Mouse (Mus musculus) liver, adult 2 months (tissue): Measurements from ENCODE around the gene Sh3bp1. TPM values are rescaled to one million over a fixed set of nuclear protein-coding genes. Genes with fewer than 3 reads are reported as not detected.

Experiments used
- DNase-seq: peaks from one replicate; pipeline ENCODE4 v3.0.0-alpha.2; 2011; ENCODE audit warnings: low read depth, low spot score; ENCODE audit errors: extremely low read depth
- H3K27ac ChIP-seq: fragments of 200-500 bp; replicated peaks from 2 replicates; pipeline ENCODE4 v1.5.1; 2012; ENCODE audit warnings: low read depth, mild to moderate bottlenecking, control low read depth, inconsistent platforms, low read length; ENCODE audit not compliant: insufficient read depth
- H3K27me3 ChIP-seq: fragments of 200-500 bp; 2 replicates; pipeline ENCODE4 v1.6.1; 2012; ENCODE audit warnings: mild to moderate bottlenecking, moderate library complexity, low read length, inconsistent platforms; ENCODE audit not compliant: control insufficient read depth, insufficient read depth
- H3K36me3 ChIP-seq: fragments of 200-500 bp; 2 replicates; pipeline ENCODE4 v1.6.1; 2012; ENCODE audit warnings: low read length, inconsistent platforms; ENCODE audit not compliant: control insufficient read depth, insufficient read depth
- H3K4me1 ChIP-seq: fragments of 200-500 bp; 2 replicates; pipeline ENCODE4 v1.6.1; 2011; ENCODE audit warnings: low read length; ENCODE audit not compliant: control insufficient read depth, insufficient read depth
- H3K4me3 ChIP-seq: fragments of 200-500 bp; 2 replicates; pipeline ENCODE4 v1.5.1; 2011; ENCODE audit warnings: low read depth, mild to moderate bottlenecking, control low read depth, low read length, moderate library complexity; ENCODE audit not compliant: insufficient read depth
- H3K79me2 ChIP-seq: fragments of 200-500 bp; 2 replicates; pipeline ENCODE4 v1.6.1; 2012; ENCODE audit warnings: inconsistent platforms, mild to moderate bottlenecking, low read length, moderate library complexity; ENCODE audit not compliant: control insufficient read depth, insufficient read depth
- H3K9ac ChIP-seq: fragments of 200-500 bp; 2 replicates; pipeline ENCODE4 v1.6.1; 2012; ENCODE audit warnings: low read depth, mild to moderate bottlenecking, control low read depth, inconsistent platforms, low read length
- CTCF ChIP-seq: fragments of 200-500 bp; IDR thresholded peaks from 2 replicates; pipeline ENCODE4 v1.5.1; 2011; ENCODE audit warnings: low read depth, low read length, control low read depth
- POLR2A ChIP-seq: fragments of 200-500 bp; IDR thresholded peaks from 2 replicates; pipeline ENCODE4 v1.6.1; 2011; ENCODE audit warnings: low read length, control low read depth; ENCODE audit not compliant: insufficient read depth; ENCODE audit errors: extremely low read depth
- WGBS: fragments of 180-500 bp; shearing (Covaris S2); methylation state at CpG from one replicate; pipeline ENCODE4 v1.1.7; 2018; 5-methylcytosine and 5-hydroxymethylcytosine counted together
- polyA plus RNA-seq: library from polyadenylated mRNA; depleted of rRNA; stranded (reverse); fragments of >200 nt; gene quantifications from 2 replicates; pipeline ENCODE4 v1.2.3, GENCODE M21; 2012
- total RNA-seq: library from RNA; depleted of rRNA; stranded (reverse); fragments of >200 nt; gene quantifications from 2 replicates; pipeline ENCODE4 v1.2.3, GENCODE M21; 2014

Gene Sh3bp1
- total and polyA plus RNA-seq, 2 experiments: 0.37 to 6.0 TPM

DNA sequence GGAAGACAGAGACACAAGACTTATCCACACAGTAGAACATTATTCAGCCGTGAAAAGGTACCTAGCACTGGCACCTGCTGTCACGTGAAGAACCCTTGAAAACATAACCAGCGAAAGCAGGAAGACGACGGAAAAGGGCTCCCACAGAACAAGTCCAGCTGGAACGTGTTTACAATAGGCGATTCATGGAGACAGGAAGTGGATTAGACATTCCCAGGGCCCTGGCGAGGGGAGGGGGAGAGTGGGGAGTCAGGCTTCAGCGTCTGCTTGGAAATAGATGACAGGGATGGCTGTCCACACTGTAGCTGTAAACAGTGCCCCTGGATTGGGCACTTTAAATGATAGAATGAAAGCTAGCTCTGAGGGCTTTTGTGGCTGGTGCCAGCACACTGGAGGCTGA lies 31.2 kb upstream of the Sh3bp1 start:
- H3K36me3 ChIP-seq: no peaks in the 10 kb centered on the region
- 50% methylated on average over 9 of the region's 9 CpGs for WGBS
- TF ChIP-seq CTCF: no peak
- no peak for TF ChIP-seq POLR2A
- H3K4me1 ChIP-seq: no peaks in the 10 kb centered on the region; the same call in 1 of the 2 replicates
- H3K4me3 ChIP-seq: no peak overlapping the region
- peak overlapping the region; percentile 4; the same call in 1 of the 2 replicates for H3K9ac ChIP-seq
- H3K27me3 ChIP-seq: no peaks in the 10 kb centered on the region
- DNase-seq: no peak
- H3K79me2 ChIP-seq: no peaks in the 10 kb centered on the region
- peak overlapping the region; percentile 69 for H3K27ac ChIP-seq

DNA sequence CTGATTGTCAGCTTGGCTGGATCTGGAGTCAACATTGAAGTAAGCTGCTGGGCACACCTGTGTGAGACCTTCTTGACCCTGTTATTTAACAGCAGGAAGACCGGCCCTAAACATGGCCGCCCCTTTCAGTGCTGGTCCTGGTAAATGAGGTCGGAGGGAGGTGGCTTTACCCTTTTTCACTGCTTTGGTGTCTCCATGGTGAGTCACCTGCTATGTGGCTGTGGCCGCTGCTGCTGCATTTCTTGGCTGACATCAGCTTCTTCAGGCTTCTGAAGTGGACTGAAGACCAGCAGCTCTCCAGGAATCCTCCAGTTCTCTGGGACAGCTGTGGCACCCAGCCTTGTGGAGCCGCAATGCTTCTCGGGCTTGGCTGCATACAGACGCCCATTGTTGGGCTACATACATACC lies 30.7 kb upstream of the Sh3bp1 start:
- DNase-seq: no peak
- 82% methylated on average over 7 of the region's 7 CpGs for WGBS
- Histone ChIP-seq H3K4me3 (no peak overlapping the region), H3K9ac (peak overlapping the region; percentile 4; the same call in 1 of the 2 replicates), H3K4me1 (no peaks in the 10 kb centered on the region; the same call in 1 of the 2 replicates), H3K36me3 (no peaks in the 10 kb centered on the region), H3K27me3 (no peaks in the 10 kb centered on the region), H3K27ac (peak overlapping the region; percentile 69), H3K79me2 (no peaks in the 10 kb centered on the region)
- no peak for TF ChIP-seq CTCF
- no peak for TF ChIP-seq POLR2A

DNA sequence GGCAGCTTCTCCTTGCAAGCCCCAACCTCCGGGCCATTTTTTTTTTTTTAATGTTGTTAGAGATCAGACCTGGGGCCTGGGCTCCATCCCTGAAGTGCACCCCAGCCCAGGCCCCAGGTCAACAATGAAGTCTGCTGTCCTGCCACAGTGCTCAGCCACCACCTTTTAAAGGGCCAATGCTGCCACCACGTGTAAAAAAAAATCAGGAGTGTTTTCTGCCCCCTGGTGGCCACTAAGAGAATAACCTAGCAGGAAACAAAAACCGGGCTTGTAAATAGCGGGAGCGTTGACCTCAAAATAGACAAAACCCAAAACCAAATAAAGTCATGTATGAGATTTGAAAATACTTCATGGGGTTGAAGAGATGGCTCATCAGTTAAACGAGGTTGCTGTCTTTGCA lies 29.8 kb upstream of the Sh3bp1 start:
- Histone ChIP-seq H3K79me2 (no peaks in the 10 kb centered on the region), H3K27ac (no peak overlapping the region), H3K36me3 (no peaks in the 10 kb centered on the region), H3K4me1 (no peaks in the 10 kb centered on the region; the same call in 1 of the 2 replicates), H3K27me3 (no peaks in the 10 kb centered on the region), H3K4me3 (no peak overlapping the region), H3K9ac (no peak overlapping the region)
- WGBS: 6% methylated on average over 6 of the region's 6 CpGs
- TF ChIP-seq CTCF (peak; percentile 35; the same call in 1 of the 2 replicates), POLR2A (no peak)
- peak; percentile 51 for DNase-seq

DNA sequence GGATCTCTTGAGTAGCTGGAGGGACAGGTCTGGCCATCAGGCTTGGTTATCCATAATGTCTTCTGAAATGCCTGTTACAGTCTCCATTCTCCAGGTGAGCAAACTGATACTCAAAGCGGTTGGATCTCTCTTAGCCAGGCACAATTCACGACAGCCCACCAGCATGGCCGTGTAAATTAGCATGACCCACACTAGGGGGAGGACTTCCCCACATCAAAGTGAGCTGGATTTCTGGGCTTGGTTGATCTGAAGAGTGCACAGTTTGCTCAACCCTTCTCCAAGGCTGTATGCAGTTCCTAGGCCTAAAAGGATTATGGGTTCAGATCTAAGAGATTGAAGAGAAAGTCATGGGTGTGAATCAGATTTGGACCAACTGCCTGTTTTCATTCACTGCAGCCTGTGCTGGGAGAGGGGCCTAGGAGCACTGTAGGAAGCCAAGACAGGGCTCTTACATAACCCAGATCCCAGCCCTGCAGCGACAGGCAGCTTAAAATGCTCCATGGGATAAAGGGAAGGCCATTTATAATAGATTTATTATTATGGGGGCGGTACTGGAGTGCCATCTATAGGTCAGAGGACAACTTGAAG lies 27.5 kb upstream of the Sh3bp1 start:
- no peak for DNase-seq
- WGBS: 86% methylated on average over 5 of the region's 5 CpGs
- no peak overlapping the region for H3K9ac ChIP-seq
- no peak overlapping the region for H3K4me3 ChIP-seq
- no peaks in the 10 kb centered on the region; the same call in 1 of the 2 replicates for H3K4me1 ChIP-seq
- H3K79me2 ChIP-seq: no peaks in the 10 kb centered on the region
- no peaks in the 10 kb centered on the region for H3K27me3 ChIP-seq
- no peaks in the 10 kb centered on the region for H3K36me3 ChIP-seq
- no peak overlapping the region for H3K27ac ChIP-seq
- TF ChIP-seq POLR2A (no peak), CTCF (no peak)

DNA sequence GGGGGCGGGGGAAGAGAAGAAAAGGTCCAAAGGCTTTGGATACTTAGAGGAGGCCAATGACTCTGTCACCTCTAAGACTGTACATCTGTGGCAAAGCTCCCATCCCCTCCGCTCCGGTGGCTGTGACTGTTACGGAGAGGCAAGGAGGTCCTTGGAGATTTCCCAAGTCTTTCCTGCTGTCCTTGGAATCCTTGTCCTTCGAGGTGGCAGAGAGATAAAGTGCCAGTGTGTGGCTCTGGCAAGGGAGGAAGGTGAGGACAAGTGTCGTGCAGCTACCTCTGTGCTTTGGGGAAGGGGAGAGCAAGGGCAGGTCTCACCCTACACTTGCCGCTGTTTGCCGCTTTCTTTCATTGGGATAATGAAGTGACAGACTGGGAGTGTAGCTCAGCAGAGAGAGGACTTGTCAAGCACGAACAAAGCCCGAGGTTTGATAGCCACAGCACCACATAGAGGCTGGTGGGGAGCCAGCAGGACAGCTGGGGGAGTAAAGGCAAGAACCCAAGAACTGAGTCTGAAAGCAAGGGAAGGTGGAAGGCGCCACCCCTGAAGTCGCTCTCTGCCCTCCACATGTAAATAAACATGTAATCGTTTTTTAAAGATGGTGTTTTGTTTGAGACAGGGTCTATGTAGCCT lies 25.6 kb upstream of the Sh3bp1 start:
- DNase-seq: no peak
- Histone ChIP-seq H3K4me3 (no peak overlapping the region), H3K9ac (no peak overlapping the region), H3K36me3 (no peaks in the 10 kb centered on the region), H3K79me2 (peaks cover 3% of the 10 kb centered on the region; the same call in 1 of the 2 replicates), H3K27ac (no peak overlapping the region), H3K27me3 (no peaks in the 10 kb centered on the region), H3K4me1 (no peaks in the 10 kb centered on the region; the same call in none of the 2 replicates)
- TF ChIP-seq CTCF: no peak
- TF ChIP-seq POLR2A: no peak
- WGBS: 73% methylated on average over 13 of the region's 13 CpGs

DNA sequence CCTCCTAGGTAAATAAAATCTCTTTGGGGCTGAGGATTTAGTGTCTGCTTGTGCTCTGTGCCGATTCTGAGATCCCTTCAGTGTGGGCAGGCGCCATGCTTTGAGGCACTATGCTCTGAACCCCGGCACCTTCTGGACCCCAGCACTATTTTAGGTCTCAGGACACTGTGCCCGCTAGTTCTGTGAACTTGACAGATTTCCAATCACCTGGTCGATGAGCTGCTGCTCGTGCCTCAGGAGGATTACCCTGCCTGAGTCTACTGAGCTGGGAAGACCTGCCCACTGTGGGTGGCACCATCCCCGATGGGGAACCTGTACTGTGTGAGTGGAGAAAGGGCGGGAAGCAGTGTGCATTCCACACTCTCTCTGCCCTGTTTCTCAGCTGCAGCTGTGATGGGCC lies 24.6 kb upstream of the Sh3bp1 start:
- H3K9ac ChIP-seq: no peak overlapping the region
- H3K27ac ChIP-seq: no peak overlapping the region
- H3K36me3 ChIP-seq: no peaks in the 10 kb centered on the region
- no peaks in the 10 kb centered on the region; the same call in none of the 2 replicates for H3K4me1 ChIP-seq
- H3K79me2 ChIP-seq: peaks cover 3% of the 10 kb centered on the region; the same call in 1 of the 2 replicates
- no peak for DNase-seq
- no peaks in the 10 kb centered on the region for H3K27me3 ChIP-seq
- H3K4me3 ChIP-seq: no peak overlapping the region
- TF ChIP-seq POLR2A (no peak), CTCF (no peak)
- 57% methylated on average over 8 of the region's 8 CpGs for WGBS
